Mouse (Mus musculus) CD4-positive naive resting alpha-beta T cell, adult 76 days (primary cell): ENCODE measurements around the gene Vmn1r7. TPM values are rescaled to one million over a fixed set of nuclear protein-coding genes. Genes with fewer than 3 reads are reported as not detected.

Source experiments
- total RNA-seq: library from RNA; stranded (reverse); gene quantifications from one replicate; pipeline ENCODE4 v1.2.4, GENCODE M21; 2023

Gene Vmn1r7
- not detected for total RNA-seq

GRCm38 (mm10) chr6:57025224-57025623 lies at the start of gene Vmn1r7:
TSS of gene Vmn1r7 (minus strand) at chr6:57025324.

GRCm38 (mm10) chr6:57066487-57066886 lies 41.4 kb upstream of the Vmn1r7 start, which contains the start of gene Vmn1r9:
TSS of gene Vmn1r9 (plus strand) at chr6:57066787.

GRCm38 (mm10) chr6:57031984-57032383 lies 6.9 kb upstream of the Vmn1r7 start, which contains the start of gene Vmn1r8:
TSS of gene Vmn1r8 (plus strand) at chr6:57032284.

GRCm38 (mm10) chr6:56996943-56997342 lies 28.2 kb downstream of the Vmn1r7 start, which contains the start of gene Vmn1r6:
TSS of gene Vmn1r6 (plus strand) at chr6:56997243.

Other genes with a start within 250 kb of the Vmn1r7 start
- gene Kbtbd2, start 227.5 kb downstream of the Vmn1r7 start, total RNA-seq = 135 TPM
- gene Fkbp9, start 193.3 kb downstream of the Vmn1r7 start, total RNA-seq = not detected
- gene Nt5c3, start 101.4 kb downstream of the Vmn1r7 start, total RNA-seq = 54.8 TPM
- gene Vmn1r4, start 101.3 kb downstream of the Vmn1r7 start, total RNA-seq = not detected
- not detected for gene Vmn1r5, start 55.1 kb downstream of the Vmn1r7 start, total RNA-seq
- not detected for gene Vmn1r6, start 28.1 kb downstream of the Vmn1r7 start, total RNA-seq
- not detected for gene Vmn1r8, start 7.0 kb upstream of the Vmn1r7 start, total RNA-seq
- not detected for gene Vmn1r9, start 41.5 kb upstream of the Vmn1r7 start, total RNA-seq
- gene Vmn1r10, start 84.1 kb upstream of the Vmn1r7 start, total RNA-seq = not detected
- gene Vmn1r11, start 108.1 kb upstream of the Vmn1r7 start, total RNA-seq = not detected
- not detected for gene Vmn1r12, start 131.6 kb upstream of the Vmn1r7 start, total RNA-seq
- not detected for gene Vmn1r13, start 178.0 kb upstream of the Vmn1r7 start, total RNA-seq
- not detected for gene Vmn1r14, start 206.4 kb upstream of the Vmn1r7 start, total RNA-seq
- gene Vmn1r15, start 232.6 kb upstream of the Vmn1r7 start, total RNA-seq = not detected